Mouse (Mus musculus) CH12.LX (cell line): ENCODE measurements around the gene Sept9. TPM values are rescaled to one million over a fixed set of nuclear protein-coding genes. Genes with fewer than 3 reads are reported as not detected.
A peak's percentile ranks its signal among the peaks of the same experiment; 100 is the strongest.

Source experiments
- DNase-seq: peaks from one replicate; pipeline ENCODE4 v3.0.0-alpha.2; 2013; ENCODE audit errors: extremely low read depth
- H3K27ac ChIP-seq: 2 replicates; pipeline ENCODE4 v1.5.1; 2012; ENCODE audit warnings: low read depth, mild to moderate bottlenecking, control low read depth, moderate library complexity; ENCODE audit not compliant: insufficient read depth
- H3K27me3 ChIP-seq: replicated peaks from 2 replicates; pipeline ENCODE3; 2012; ENCODE audit warnings: inconsistent platforms
- H3K36me3 ChIP-seq, 2 experiments: replicated peaks in 1 of 2; 2 replicates each; pipeline versions ENCODE3 to v1.6.1; 2012; ENCODE audit warnings: inconsistent platforms in 1 of 2, low read length in 1 of 2, mild to moderate bottlenecking in 1 of 2, mixed read lengths in 1 of 2, moderate library complexity in 1 of 2; ENCODE audit not compliant: control insufficient read depth in 1 of 2, insufficient read depth in 1 of 2
- H3K4me1 ChIP-seq, 2 experiments: 2 replicates each; pipeline ENCODE4 v1.6.1; 2012; ENCODE audit warnings: inconsistent platforms in 1 of 2, moderate library complexity in 1 of 2; ENCODE audit not compliant: insufficient read depth in 2 of 2, control insufficient read depth in 1 of 2
- H3K4me2 ChIP-seq: 2 replicates; pipeline ENCODE4 v1.6.1; 2012; ENCODE audit warnings: low read depth, mild to moderate bottlenecking, control low read depth; ENCODE audit not compliant: poor library complexity, insufficient read depth, severe bottlenecking
- H3K4me3 ChIP-seq, 3 experiments: fragments of 150-350 bp in 1 of 3; sonication (generic) in 1 of 3; replicated peaks in 1 of 3; 2 replicates each; pipeline versions ENCODE3 to v1.5.1; 2011 to 2012; ENCODE audit warnings: low read depth in 2 of 3, low read length in 2 of 3, mild to moderate bottlenecking in 2 of 3, moderate library complexity in 2 of 3, control low read depth in 1 of 3, improper control_type of control experiment in 1 of 3, inconsistent platforms in 1 of 3, mixed read lengths in 1 of 3; ENCODE audit not compliant: poor library complexity in 1 of 3
- H3K79me2 ChIP-seq: replicated peaks from 2 replicates; pipeline ENCODE4 v1.6.1; 2012; ENCODE audit warnings: mild to moderate bottlenecking, moderate library complexity; ENCODE audit not compliant: control insufficient read depth, poor library complexity, insufficient read depth, severe bottlenecking; ENCODE audit errors: extremely low read depth
- H3K9ac ChIP-seq: 2 replicates; pipeline ENCODE4 v1.6.1; 2012; ENCODE audit warnings: low read depth, mild to moderate bottlenecking, control low read depth, moderate library complexity; ENCODE audit not compliant: insufficient read depth
- H3K9me3 ChIP-seq: replicated peaks from 2 replicates; pipeline ENCODE3; 2012; ENCODE audit warnings: low read length, inconsistent platforms, mixed read lengths
- CHD1 ChIP-seq: IDR thresholded peaks from 2 replicates; pipeline ENCODE4 v1.6.1; 2012; ENCODE audit warnings: low read depth, low read length, improper control_type of control experiment, inconsistent platforms
- ELF1 ChIP-seq: IDR thresholded peaks from 2 replicates; pipeline ENCODE4 v1.6.1; 2014; ENCODE audit warnings: low read depth, mild to moderate bottlenecking, inconsistent platforms, low read length, improper control_type of control experiment
- EP300 ChIP-seq: IDR thresholded peaks from 2 replicates; pipeline ENCODE4 v1.6.1; 2011; ENCODE audit warnings: low read length, improper control_type of control experiment
- ETS1 ChIP-seq: conservative IDR thresholded peaks from 2 replicates; pipeline ENCODE4 v1.6.1; 2012; ENCODE audit warnings: low read depth, mild to moderate bottlenecking, inconsistent platforms, low read length, improper control_type of control experiment, moderate library complexity
- HCFC1 ChIP-seq: IDR thresholded peaks from 2 replicates; pipeline ENCODE4 v1.6.1; 2012; ENCODE audit warnings: low read depth, mild to moderate bottlenecking, inconsistent platforms, low read length, improper control_type of control experiment
- IRF4 ChIP-seq: IDR thresholded peaks from 2 replicates; pipeline ENCODE4 v1.6.1; 2014; ENCODE audit warnings: low read depth, mild to moderate bottlenecking, inconsistent platforms, low read length, improper control_type of control experiment
- JUN ChIP-seq: IDR thresholded peaks from 2 replicates; pipeline ENCODE4 v1.6.1; 2011; ENCODE audit warnings: low read depth, mild to moderate bottlenecking, low read length, improper control_type of control experiment, moderate library complexity; ENCODE audit not compliant: insufficient read depth
- JUND ChIP-seq: conservative IDR thresholded peaks from 2 replicates; pipeline ENCODE4 v1.6.1; 2011; ENCODE audit warnings: low read depth, low read length, improper control_type of control experiment
- KAT2A ChIP-seq: IDR thresholded peaks from 2 replicates; pipeline ENCODE4 v1.6.1; 2012; ENCODE audit warnings: low read length, improper control_type of control experiment, inconsistent platforms; ENCODE audit not compliant: insufficient replicate concordance
- MEF2A ChIP-seq: IDR thresholded peaks from 2 replicates; pipeline ENCODE4 v1.6.1; 2014; ENCODE audit warnings: low read depth, mild to moderate bottlenecking, inconsistent platforms, low read length, improper control_type of control experiment, borderline replicate concordance
- MXI1 ChIP-seq: IDR thresholded peaks from 2 replicates; pipeline ENCODE4 v1.6.1; 2011; ENCODE audit warnings: mild to moderate bottlenecking, low read depth, low read length, improper control_type of control experiment
- RCOR1 ChIP-seq: conservative IDR thresholded peaks from 2 replicates; pipeline ENCODE4 v1.6.1; 2012; ENCODE audit warnings: low read depth, mild to moderate bottlenecking, inconsistent platforms, low read length, improper control_type of control experiment
- SMC3 ChIP-seq: IDR thresholded peaks from 2 replicates; pipeline ENCODE4 v1.6.1; 2011; ENCODE audit warnings: low read depth, low read length, improper control_type of control experiment
- USF1 ChIP-seq: IDR thresholded peaks from 2 replicates; pipeline ENCODE4 v1.6.1; 2014; ENCODE audit warnings: low read depth, mild to moderate bottlenecking, inconsistent platforms, low read length, improper control_type of control experiment
- USF2 ChIP-seq: conservative IDR thresholded peaks from 2 replicates; pipeline ENCODE4 v1.6.1; 2011; ENCODE audit warnings: low read depth, low read length, improper control_type of control experiment
- ZC3H11A ChIP-seq: IDR thresholded peaks from 2 replicates; pipeline ENCODE4 v1.6.1; 2012; ENCODE audit warnings: low read depth, mild to moderate bottlenecking, inconsistent platforms, low read length, improper control_type of control experiment
- ZKSCAN1 ChIP-seq: IDR thresholded peaks from 2 replicates; pipeline ENCODE4 v1.6.1; 2012; ENCODE audit warnings: low read depth, inconsistent platforms, low read length, improper control_type of control experiment, borderline replicate concordance
- dilution Hi-C: fragments of 300-500 bp; cut with MboI; formaldehyde crosslinking; loops from 2 replicates; pipeline ENCODE4 v1.14.3; 2020; ENCODE audit warnings: low sequenced_read_pairs; ENCODE audit not compliant: extremely low pct_unique_long_range_greater_than_20kb, extremely low pct_ligation_motif_present
- in situ Hi-C: fragments of 300-500 bp; cut with MboI; formaldehyde crosslinking; loops from 3 replicates; pipeline ENCODE4 v1.14.3; 2019; ENCODE audit warnings: low sequenced_read_pairs, low pct_ligation_motif_present, low pct_unique_long_range_greater_than_20kb, mixed read lengths
- polyA plus RNA-seq: library from polyadenylated mRNA; unstranded; fragments of >175 nt; gene quantifications from 2 replicates; pipeline ENCODE4 v1.2.1, GENCODE M21; 2012; ENCODE audit warnings: low read depth; ENCODE audit not compliant: insufficient read length
- total RNA-seq, 2 experiments: library from RNA; depleted of rRNA; stranded (reverse); fragments of 300-350 nt in 1 of 2; fragments of >200 nt in 1 of 2; gene quantifications; 2 replicates each; pipeline ENCODE4 v1.2.3; 2012 to 2014

The Sept9 gene
- total and polyA plus RNA-seq, 3 experiments = 47.6 to 128 (median 110) TPM

GRCm38 (mm10) chr11:117353126-117353525 is 153.7 kb downstream of the Sept9 start:
- no peak overlapping the region for H3K9ac ChIP-seq
- no peak overlapping the region for H3K27ac ChIP-seq
- no peak overlapping the region for H3K4me3 ChIP-seq
- in situ Hi-C loops = no loop called here
- peaks cover 17% of the 10 kb centered on the region for H3K9me3 ChIP-seq
- no peaks in the 10 kb centered on the region for H3K27me3 ChIP-seq
- dilution Hi-C loops = loop anchor here (25.0 kb wide), 1 partner anchor 116 kb away; no protein-coding TSS in a partner anchor
- H3K4me1 ChIP-seq = peaks cover 59 to 82% of the 10 kb centered on the region in 2 experiments
- peaks cover 66 to 73% of the 10 kb centered on the region in 2 experiments for H3K36me3 ChIP-seq
- H3K79me2 ChIP-seq = peaks cover 13% of the 10 kb centered on the region
- no peak overlapping the region for H3K4me2 ChIP-seq
- TF ChIP-seq ELF1 (no peak), JUN (no peak), IRF4 (no peak)
- no peak for DNase-seq

GRCm38 (mm10) chr11:117354107-117354506 is 154.6 kb downstream of the Sept9 start:
- DNase-seq = no peak
- Histone ChIP-seq H3K27me3 (no peaks in the 10 kb centered on the region), H3K4me1 (peaks cover 50 to 73% of the 10 kb centered on the region in 2 experiments), H3K27ac (no peak overlapping the region), H3K9ac (no peak overlapping the region), H3K4me3 (no peak overlapping the region), H3K4me2 (no peak overlapping the region), H3K36me3 (peaks cover 72 to 81% of the 10 kb centered on the region in 2 experiments), H3K79me2 (peaks cover 8% of the 10 kb centered on the region), H3K9me3 (peaks cover 17% of the 10 kb centered on the region)
- TF ChIP-seq RCOR1 (no peak), MXI1 (no peak), SMC3 (0 out of 2 replicates have a peak, but pooled peaks have one; percentile 3), KAT2A (no peak), ZC3H11A (no peak), EP300 (0 out of 2 replicates have a peak, but pooled peaks have one; percentile 15), CHD1 (no peak), JUND (no peak), USF1 (no peak), ELF1 (no peak), USF2 (no peak), ZKSCAN1 (no peak), MEF2A (no peak), HCFC1 (no peak), ETS1 (no peak)
- dilution Hi-C loops = loop anchor here (25.0 kb wide), 1 partner anchor 117 kb away; no protein-coding TSS in a partner anchor
- in situ Hi-C loops = no loop called here
